Mouse (Mus musculus): ENCODE measurements around the gene Hist1h4k. TPM values are rescaled to one million over a fixed set of nuclear protein-coding genes. Genes with fewer than 3 reads are reported as not detected.
"Not testable (repeated sequence)": the region's sequence is repeated elsewhere in the genome, so short reads cannot be mapped to it uniquely, and the experiment has no call there.

Hist1h4k gene
- 470 and 1,132 TPM in 2 replicates for total RNA-seq (2014; rRNA removed; ENCODE audit: low replicate concordance)
- 0.55 and 1.4 TPM in 2 replicates for polyA plus RNA-seq (2015; fragmentation: Nextera tagmentation; extraction: Ambion mirVana)

GRCm38 (mm10) chr13:21750159-21751017, at the start of gene Hist1h4k:
Gene Hist1h4k, minus strand, starts transcription at chr13:21750505.
- not testable (repeated sequence) for H3K36me3 ChIP-seq (replicated peaks; ENCODE audit: control insufficient read depth, insufficient read depth, low read length); H3K9me3 ChIP-seq (replicated peaks; ENCODE audit: control insufficient read depth, low read length); H3K27me3 ChIP-seq (ENCODE audit: control insufficient read depth, insufficient read depth, low read length)
- Histone ChIP-seq H3K27ac (ENCODE audit: low read depth) (peak within 1 kb of the TSS; percentile 72), H3K4me3 (ENCODE audit: low read depth, low read length) (peak within 1 kb of the TSS; percentile 48), H3K4me1 (ENCODE audit: control insufficient read depth, insufficient read depth) (peaks cover 18% of the 10 kb centered on the region), H3K4me2 (ENCODE audit: low read depth, low read length) (peak within 1 kb of the TSS; percentile 67), H3K9ac (replicated peaks; ENCODE audit: low read depth, low read length) (peak within 1 kb of the TSS; percentile 46)
- DNase-seq (ENCODE audit: low spot score) (peak; percentile 75), ATAC-seq (ENCODE audit: insufficient read depth, low read depth) (peak; percentile 54)
- under 1% methylated on average over 42 of the region's 56 CpGs for WGBS

GRCm38 (mm10) chr13:21797163-21797562, 46.9 kb upstream of the Hist1h4k start:
- H3K4me1 ChIP-seq (ENCODE audit: control insufficient read depth, insufficient read depth); H3K36me3 ChIP-seq (replicated peaks; ENCODE audit: control insufficient read depth, insufficient read depth, low read length); H3K27me3 ChIP-seq (ENCODE audit: control insufficient read depth, insufficient read depth, low read length): not testable (repeated sequence)

GRCm38 (mm10) chr13:21795584-21795983, 45.3 kb upstream of the Hist1h4k start:
- H3K4me2 ChIP-seq (ENCODE audit: low read depth, low read length), result no peak overlapping the region
- no peak overlapping the region for H3K27ac ChIP-seq (ENCODE audit: low read depth)
- TF ChIP-seq CTCF (IDR thresholded peaks at IDR 0.05; ENCODE audit: low read depth) (no peak), EP300 (IDR thresholded peaks at IDR 0.05; ENCODE audit: low read depth) (no peak)
- no peak overlapping the region for H3K9ac ChIP-seq (replicated peaks; ENCODE audit: low read depth, low read length)
- H3K4me3 ChIP-seq (ENCODE audit: low read depth, low read length), result no peak overlapping the region
- H3K4me1 ChIP-seq (ENCODE audit: control insufficient read depth, insufficient read depth), result peaks cover 5% of the 10 kb centered on the region; the same call in 1 of the 2 replicates
- H3K9me3 ChIP-seq (replicated peaks; ENCODE audit: control insufficient read depth, low read length), result no peaks in the 10 kb centered on the region
- ATAC-seq (ENCODE audit: insufficient read depth, low read depth) (no peak), DNase-seq (ENCODE audit: low spot score) (no peak)
- H3K36me3 ChIP-seq (replicated peaks; ENCODE audit: control insufficient read depth, insufficient read depth, low read length), result no peaks in the 10 kb centered on the region
- no peaks in the 10 kb centered on the region for H3K27me3 ChIP-seq (ENCODE audit: control insufficient read depth, insufficient read depth, low read length)
- WGBS, result 87% methylated on average over 7 of the region's 7 CpGs

More at GRCm38 (mm10) chr13:21797163-21797562, 46.9 kb upstream of the Hist1h4k start:
- ATAC-seq (ENCODE audit: insufficient read depth, low read depth); H3K4me2 ChIP-seq (ENCODE audit: low read depth, low read length); H3K4me3 ChIP-seq (ENCODE audit: low read depth, low read length); H3K9ac ChIP-seq (replicated peaks; ENCODE audit: low read depth, low read length); DNase-seq (ENCODE audit: low spot score); H3K9me3 ChIP-seq (replicated peaks; ENCODE audit: control insufficient read depth, low read length); H3K27ac ChIP-seq (ENCODE audit: low read depth): not testable (repeated sequence)

- H3K4me2 ChIP-seq (ENCODE audit: low read depth, low read length), result peak overlapping the region; percentile 60
- ATAC-seq (ENCODE audit: insufficient read depth, low read depth) (no peak), DNase-seq (ENCODE audit: low spot score) (peak; percentile 18)
- H3K4me1 ChIP-seq (ENCODE audit: control insufficient read depth, insufficient read depth), result peaks cover 22% of the 10 kb centered on the region
- peak overlapping the region; percentile 30 for H3K4me3 ChIP-seq (ENCODE audit: low read depth, low read length)
- no peak overlapping the region for H3K27ac ChIP-seq (ENCODE audit: low read depth)
- H3K9ac ChIP-seq (replicated peaks; ENCODE audit: low read depth, low read length), result peak overlapping the region; percentile 18
- H3K9me3 ChIP-seq (replicated peaks; ENCODE audit: control insufficient read depth, low read length), result no peaks in the 10 kb centered on the region
- H3K27me3 ChIP-seq (ENCODE audit: control insufficient read depth, insufficient read depth, low read length), result no peaks in the 10 kb centered on the region
- no peaks in the 10 kb centered on the region for H3K36me3 ChIP-seq (replicated peaks; ENCODE audit: control insufficient read depth, insufficient read depth, low read length)
- WGBS, result 7% methylated on average over 18 of the region's 18 CpGs
- TF ChIP-seq EP300 (IDR thresholded peaks at IDR 0.05; ENCODE audit: low read depth) (no peak), CTCF (IDR thresholded peaks at IDR 0.05; ENCODE audit: low read depth) (no peak)
Observed at GRCm38 (mm10) chr13:21790601-21791283, 40.4 kb upstream of the Hist1h4k start.

- Histone ChIP-seq H3K4me2 (ENCODE audit: low read depth, low read length) (no peak overlapping the region), H3K4me3 (ENCODE audit: low read depth, low read length) (no peak overlapping the region), H3K27me3 (ENCODE audit: control insufficient read depth, insufficient read depth, low read length) (no peaks in the 10 kb centered on the region), H3K9me3 (replicated peaks; ENCODE audit: control insufficient read depth, low read length) (no peaks in the 10 kb centered on the region), H3K4me1 (ENCODE audit: control insufficient read depth, insufficient read depth) (peaks cover 24% of the 10 kb centered on the region), H3K36me3 (replicated peaks; ENCODE audit: control insufficient read depth, insufficient read depth, low read length) (no peaks in the 10 kb centered on the region), H3K9ac (replicated peaks; ENCODE audit: low read depth, low read length) (no peak overlapping the region), H3K27ac (ENCODE audit: low read depth) (no peak overlapping the region)
- no peak for ATAC-seq (ENCODE audit: insufficient read depth, low read depth)
- no peak for DNase-seq (ENCODE audit: low spot score)
- WGBS, result 57% methylated on average over 6 of the region's 6 CpGs
- TF ChIP-seq CTCF (IDR thresholded peaks at IDR 0.05; ENCODE audit: low read depth) (no peak), EP300 (IDR thresholded peaks at IDR 0.05; ENCODE audit: low read depth) (no peak)
Observed at GRCm38 (mm10) chr13:21789925-21790324, 39.6 kb upstream of the Hist1h4k start.
